Mouse (Mus musculus) left cerebral cortex, postnatal 36 days (tissue): Measurements from ENCODE around the gene Rgs11. TPM values are rescaled to one million over a fixed set of nuclear protein-coding genes. Genes with fewer than 3 reads are reported as not detected.

ENCODE experiments used
- DNase-seq, 2 experiments: peaks; one replicate each; pipeline ENCODE4 v3.0.0; 2021 to 2022; ENCODE audit warnings: low spot score in 2 of 2, mixed read lengths in 1 of 2
- intact Hi-C: fragments of 180-260 bp; cut with DNase I; formaldehyde crosslinking; loops from one replicate; pipeline ENCODE4 v1.15.1; 2025
- total RNA-seq, 2 experiments: library from RNA; stranded (reverse); gene quantifications; 2 replicates each; pipeline ENCODE4 v1.2.3; 2021

The Rgs11 gene
- total RNA-seq, 2 experiments from 2014 or later, result 35.7 to 54.1 TPM

DNA sequence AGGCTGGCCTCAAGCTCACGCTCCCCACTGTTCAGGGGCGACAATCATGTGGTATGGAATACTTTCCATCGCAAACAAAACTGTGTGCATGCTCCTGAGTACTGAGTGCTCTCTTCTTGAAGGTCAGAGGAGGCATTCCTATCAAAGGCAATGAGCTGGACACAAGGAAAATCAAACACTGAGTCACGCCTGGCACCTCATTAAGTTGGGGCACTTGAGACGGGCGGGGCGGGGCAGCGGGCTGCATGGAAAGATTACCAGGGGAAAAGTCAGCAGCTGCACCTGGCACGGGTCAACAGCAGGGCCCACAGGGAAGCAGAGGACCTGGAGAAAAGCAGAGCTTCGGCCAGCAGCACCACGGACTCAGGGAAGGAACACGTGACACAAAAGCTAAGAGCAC is 22.4 kb downstream of the Rgs11 start:
- intact Hi-C loops, result no loop called here
- DNase-seq, result no peak

DNA sequence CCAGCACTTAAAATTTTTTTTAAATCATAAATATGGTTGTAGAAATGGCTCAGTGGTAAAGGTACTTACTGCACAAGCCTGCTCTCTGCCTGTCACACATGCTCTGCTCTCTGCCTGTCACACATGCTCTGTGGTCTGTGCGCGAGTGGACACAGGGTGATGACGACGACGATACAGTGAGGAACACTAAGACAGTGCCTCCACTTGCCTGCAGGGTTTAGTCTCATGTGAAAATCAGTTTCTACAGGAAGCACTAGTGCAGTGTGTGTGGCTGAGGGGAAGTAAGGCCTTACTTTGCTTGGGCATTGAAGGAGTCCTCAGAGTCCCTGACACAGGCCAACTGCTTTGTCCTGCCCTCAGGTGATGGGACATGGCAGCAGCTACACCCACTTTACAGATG is 27.0 kb downstream of the Rgs11 start:
- intact Hi-C loops, result no loop called here
- DNase-seq, result no peak

DNA sequence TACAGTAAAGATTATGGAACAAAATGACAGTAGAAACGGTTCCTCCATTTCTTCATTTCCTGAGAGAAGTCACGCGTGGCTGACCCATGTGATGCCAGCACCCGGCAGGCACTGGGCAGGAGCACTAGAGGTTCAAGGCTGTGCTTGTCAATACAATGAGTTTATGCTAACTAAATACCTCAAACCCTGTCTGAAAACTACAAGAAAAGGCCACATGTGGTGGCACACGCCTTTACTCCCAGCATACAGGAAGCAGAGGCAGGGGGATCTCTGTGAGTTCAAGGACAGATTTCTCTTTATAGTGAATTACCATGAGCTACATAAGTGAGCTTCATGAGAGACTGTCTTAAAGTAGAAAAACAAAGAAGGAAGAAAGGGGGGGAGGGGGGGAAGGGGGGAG is 28.4 kb downstream of the Rgs11 start:
- intact Hi-C loops, result no loop called here
- DNase-seq, result no peak

DNA sequence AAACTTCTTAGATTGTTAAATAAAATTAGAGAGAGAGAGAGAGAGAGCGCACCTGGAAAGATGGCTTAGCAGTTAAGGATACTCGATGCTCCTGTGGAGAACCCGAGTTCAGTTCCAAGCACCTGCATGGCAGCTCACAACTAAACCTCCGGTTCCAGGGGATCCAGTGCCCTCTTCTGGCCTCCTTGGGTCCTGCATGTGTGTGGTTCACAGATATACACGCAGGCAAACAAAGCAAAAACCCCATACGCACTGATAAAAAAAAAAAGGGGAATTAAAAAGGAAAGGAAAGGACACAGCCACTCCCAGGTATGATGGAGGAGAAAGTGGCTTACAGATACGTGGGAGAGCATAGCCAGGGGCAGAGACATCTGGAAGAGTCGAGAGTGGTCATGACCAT is 30.1 kb downstream of the Rgs11 start:
- no peak for DNase-seq
- intact Hi-C loops, result no loop called here

DNA sequence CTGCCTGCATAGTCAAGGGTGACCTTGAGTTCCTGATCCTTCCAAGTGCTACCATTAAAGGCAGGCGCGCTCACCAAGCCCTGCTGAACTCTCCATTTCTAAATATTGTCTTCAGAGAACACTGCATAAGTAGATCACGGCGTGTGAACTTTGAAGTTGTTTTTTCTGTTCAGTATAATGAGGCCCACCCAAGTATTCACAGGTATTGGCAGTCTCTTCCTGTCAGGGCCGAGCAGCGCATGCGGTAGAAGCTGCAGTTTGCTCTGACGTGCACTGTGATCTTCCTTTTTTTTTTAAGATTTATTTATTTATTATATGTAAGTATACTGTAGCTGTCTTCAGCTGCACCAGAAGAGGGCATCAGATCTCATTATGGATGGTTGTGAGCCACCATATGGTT is 31.6 kb downstream of the Rgs11 start:
- no peak for DNase-seq
- intact Hi-C loops, result no loop called here

DNA sequence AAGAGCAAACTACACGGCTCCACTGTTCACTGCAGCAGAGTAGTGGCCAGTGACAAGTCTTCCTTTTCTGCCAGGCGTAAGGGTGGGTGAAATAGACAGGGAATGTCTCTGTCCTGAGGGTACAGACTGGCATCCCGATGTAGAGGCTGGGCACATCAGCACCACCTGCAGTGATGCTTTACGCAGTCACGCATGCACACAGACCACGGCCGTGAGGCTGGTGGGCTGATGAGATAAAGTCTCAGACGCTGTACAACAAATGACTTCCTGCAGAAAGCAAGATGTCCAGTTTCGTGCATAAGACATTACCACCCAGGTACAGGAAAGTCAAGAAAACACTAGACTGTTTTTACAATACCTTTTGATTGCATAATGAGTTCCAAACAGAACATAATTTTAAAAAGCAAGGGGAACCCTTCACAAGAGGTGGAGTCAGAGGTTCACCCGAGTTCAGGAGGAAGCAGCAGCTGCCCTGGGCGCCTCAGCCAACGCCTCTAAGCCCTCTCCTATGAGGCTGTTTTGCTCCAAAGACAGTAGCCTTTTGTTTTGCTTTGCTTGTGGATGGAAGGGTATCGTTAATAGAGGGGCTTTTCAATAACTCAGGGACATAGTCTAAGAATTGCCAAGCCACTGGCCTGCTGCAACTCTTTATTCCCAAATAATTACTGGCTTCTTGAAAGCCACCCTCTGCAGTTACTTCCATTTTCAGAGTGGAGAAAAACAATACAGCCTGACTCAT is 32.5 kb downstream of the Rgs11 start:
- DNase-seq, result no peak
- intact Hi-C loops, result no loop called here

DNA sequence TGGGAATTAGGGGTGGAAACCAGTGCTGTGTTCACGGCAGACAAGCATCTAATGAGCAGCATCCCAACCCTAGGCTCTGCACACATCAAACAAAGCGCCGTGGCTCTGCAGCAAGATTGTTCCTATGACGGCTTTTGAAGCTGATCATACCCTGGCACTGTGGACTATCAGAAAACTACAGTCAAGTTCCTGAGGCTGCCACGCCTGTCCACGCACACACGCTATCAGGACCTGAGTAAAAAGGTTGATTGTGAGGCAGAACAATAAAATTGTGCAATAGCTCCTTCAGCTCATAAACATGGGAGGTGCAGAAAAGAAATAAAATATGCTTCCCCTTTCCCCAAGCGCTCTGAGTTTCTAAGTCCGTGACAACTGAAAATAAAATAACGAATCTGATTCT is 34.9 kb downstream of the Rgs11 start:
- intact Hi-C loops, result no loop called here
- DNase-seq, result no peak

DNA sequence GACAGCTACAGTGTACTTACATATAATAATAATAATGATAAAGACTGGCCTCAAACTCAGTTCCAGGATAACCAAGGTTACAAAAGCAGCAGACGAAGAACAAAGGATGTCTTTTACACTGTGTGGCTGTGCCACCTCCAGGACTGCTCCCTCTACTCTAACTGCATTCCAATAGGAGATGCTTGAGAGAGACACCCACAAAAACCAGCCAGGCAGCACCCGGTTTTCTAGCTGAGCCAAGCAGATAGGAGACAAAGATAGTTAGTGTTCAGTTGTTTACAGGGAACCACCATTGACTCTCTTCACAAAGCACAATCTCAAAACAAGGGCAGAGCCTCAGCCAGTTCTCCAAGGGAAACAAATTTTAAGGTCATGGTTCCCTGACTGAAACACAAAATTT is 36.8 kb downstream of the Rgs11 start:
- no peak for DNase-seq
- intact Hi-C loops, result no loop called here

DNA sequence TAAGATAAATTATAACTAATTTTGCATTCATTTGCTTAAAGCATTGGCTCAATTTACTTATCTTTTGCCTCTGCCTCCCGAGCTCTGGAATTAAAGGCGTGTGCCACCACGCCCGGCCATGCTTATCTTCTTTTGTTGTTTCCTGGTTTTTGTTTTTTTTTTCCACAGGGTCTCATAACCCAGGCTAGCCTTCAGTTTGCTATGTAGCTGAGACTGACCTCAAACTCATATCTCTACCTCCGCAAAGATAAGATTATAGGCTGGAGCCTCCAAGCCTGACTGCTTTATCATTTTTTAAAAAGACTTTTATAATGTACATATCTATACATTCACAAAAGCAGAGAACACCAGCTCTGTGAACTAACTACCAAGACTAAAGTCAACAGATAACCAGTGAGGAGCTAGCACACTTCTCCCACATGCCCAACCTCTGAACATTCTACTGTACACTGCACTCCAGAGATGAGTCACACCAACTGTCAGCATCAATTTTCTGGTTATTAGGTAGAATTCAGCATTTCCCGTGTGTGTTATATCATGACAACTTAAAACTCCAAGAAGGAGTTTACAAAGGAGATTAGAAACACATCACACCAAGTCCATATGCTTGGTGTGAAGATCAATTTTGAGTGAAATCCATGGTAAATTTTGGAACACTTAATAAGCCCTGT is 37.5 kb downstream of the Rgs11 start:
- intact Hi-C loops, result loop anchor here (5.0 kb wide), 1 partner anchor 103 kb away; the partner anchor contains the start of gene Axin1

DNA sequence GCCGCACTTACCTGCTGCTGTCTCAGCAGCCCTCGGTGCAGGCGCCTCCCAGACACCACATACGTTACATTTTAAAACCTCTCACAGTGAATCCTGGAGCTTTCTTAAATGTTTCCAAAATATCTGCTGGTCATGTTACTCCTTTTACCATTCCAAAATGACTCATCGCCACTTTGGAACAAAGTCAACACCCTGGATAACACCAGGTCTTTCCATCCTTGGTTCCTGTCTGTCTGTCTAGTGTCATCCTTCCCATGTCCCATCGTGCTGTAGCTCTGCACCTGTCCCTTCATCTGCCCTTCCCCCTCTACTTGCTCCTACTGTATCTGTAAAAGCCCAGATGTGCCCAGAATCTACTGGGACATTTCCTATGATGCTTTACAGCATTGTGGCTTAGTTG is 38.2 kb downstream of the Rgs11 start:
- DNase-seq, result no peak
- intact Hi-C loops, result loop anchor here (5.0 kb wide), 1 partner anchor 104 kb away; the partner anchor contains the start of gene Axin1

More for the DNA sequence above, 37.5 kb downstream of the Rgs11 start:
- no peak for DNase-seq

DNA sequence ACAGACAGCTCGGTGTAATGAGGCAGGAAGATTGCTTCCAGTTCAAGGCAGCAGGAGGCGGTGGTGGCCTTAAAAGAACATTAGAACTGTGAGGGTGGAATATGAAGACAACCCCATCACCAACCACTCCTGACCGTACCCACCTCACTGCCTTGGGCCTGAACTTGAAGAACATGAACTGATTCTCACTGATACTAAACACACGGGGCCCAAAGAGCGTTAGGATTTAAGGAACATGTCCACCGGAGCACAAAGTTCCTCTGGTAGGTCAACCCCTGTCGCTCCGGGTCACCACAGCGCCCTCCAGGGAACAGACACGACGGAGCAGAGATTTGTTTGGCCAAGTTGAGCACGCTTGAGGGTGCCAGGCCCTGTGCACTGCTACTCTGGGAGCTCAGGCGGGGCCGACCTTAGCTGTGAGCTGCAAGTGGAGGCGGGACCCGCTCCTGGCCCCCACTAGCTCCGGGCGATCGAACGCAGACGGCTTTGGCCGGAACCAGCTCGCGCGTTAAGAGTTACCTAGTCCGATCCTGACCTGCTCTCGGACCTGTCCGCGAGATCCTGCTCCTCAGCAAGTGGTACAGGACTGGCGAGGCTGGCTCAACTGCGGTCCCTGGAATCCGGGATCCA is 40.8 kb downstream of the Rgs11 start:
- no peak for DNase-seq
- intact Hi-C loops, result loop anchor here (5.0 kb wide), 1 partner anchor 106 kb away; the partner anchor contains the start of gene Axin1

DNA sequence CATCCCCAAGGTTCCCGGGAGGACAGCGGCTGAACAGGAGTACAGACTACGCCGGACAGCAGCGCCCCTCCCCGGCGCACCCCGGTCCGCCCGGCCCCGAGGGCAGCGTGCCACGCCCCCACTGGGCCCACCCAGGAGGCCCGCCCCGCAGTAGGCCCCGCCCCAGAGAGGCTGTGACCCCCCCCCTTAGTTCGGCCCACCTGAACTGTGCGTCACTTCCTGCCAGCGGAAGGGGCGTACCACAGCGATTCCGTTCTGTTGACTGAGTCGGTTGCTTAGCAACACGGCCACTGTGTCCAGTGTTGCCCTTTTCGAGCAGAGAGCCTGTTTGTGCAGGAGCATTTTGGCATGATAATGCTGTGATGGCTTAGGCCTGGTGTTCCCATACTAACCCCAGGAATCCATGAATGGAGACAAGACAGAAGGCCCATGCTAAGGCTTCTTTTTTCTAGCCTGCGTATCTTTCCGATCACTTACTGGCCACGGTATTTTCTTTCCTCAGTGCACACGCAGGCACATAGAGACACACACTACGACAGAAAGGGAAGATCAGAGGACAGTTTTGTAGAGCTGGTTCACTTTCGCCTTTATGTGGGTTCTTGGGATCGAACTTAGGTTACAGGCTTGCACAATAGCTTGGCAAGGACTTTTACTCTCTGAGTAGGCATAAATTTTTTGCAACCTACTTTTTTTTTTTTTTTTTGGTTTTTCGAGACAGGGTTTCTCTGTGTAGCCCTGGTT is 41.5 kb downstream of the Rgs11 start, which contains the start of gene Fam234a:
TSS of gene Fam234a (minus strand) at position 142 of the 741 bp plus-strand sequence.
- intact Hi-C loops, result loop anchor here (5.0 kb wide), 1 partner anchor 107 kb away; the partner anchor contains the start of gene Axin1
- DNase-seq, result peak; percentile 89

DNA sequence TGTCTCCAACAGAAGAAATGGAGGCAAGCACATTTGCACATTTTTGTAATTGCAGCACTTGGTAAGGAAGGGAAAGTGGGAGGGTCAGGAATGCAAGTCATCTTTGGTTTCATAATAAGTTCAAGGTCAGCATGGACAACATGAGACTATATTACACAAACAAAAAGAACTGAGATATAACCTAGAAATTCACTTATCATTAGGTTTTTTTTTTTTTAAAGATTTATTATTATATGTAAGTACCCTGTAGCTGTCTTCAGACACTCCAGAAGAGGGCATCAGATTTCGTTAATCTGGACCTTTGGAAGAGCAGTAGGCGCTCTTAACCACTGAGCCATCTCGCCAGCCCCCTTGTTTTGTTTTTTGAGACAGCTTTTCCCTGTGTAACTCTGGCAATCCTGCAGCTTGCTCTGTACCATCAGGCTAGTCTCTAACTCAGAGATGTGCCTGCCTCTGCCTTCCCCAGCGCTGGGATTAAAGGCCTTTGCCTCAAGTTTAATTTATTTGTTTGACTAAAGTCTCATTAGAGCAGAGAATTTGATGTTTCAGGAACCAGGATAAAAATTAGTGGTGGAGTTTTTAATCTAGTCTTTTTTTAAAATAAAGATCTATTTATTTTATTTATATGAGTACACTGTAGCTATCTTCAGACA is 49.3 kb downstream of the Rgs11 start:
- no peak for DNase-seq
- intact Hi-C loops, result no loop called here

DNA sequence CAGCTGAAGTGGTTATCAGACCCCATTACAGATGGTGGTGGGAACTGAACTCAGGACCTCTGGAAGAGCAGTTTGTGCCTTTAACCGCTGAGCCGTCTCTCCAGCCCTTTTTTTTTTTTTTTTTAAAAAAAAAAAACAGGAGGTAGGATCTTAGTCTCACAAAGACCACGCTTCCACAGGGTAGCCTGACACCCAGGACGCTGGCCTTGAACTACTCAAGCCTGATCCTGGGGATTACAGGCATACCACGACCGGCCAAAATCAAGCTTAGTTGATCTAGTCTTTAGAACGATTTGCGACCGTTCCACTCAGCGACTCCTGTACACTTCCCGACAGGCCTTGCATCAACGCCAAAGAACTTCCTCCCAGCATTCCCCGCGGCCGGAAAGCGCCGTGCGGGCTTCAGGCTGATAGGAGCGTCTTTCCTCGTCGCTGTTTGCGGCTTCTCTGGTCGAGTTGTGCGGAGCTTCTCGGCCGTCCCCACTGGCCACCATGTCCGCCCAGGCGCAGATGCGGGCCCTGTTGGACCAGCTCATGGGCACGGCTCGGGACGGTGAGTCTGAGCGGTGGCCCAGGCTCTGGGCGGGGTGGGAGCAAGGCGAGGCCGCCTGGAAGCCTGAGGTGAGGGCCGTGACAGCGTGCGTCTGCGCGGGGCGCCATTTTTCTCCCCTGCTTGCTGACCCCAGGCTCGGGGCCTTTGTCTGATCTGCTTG is 49.9 kb downstream of the Rgs11 start, which contains the start of gene Luc7l:
TSS of gene Luc7l (plus strand) at position 358 of the 713 bp plus-strand sequence.
- peak; percentile 97 for DNase-seq
- intact Hi-C loops, result no loop called here

DNA sequence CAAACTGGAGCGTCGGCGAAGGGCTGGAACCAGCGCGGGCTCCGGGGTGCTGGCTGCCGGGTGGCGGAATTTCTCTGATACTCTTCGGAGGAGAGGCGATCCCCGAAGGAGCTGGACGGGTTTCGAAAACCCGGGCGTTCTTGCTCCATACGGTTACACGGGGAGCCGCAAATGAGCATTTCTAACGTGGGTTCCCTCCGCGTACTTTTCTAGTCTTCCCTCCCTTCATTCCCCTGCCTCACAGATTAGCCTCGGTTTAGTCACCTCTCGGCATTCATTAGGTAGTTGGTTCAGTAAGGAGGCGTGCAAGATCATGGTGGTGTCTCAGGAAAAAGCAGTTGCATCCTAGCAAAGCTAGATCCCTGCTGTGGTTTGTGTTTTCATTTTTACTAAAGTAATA is 50.6 kb downstream of the Rgs11 start:
- intact Hi-C loops, result no loop called here
- DNase-seq, result no peak

DNA sequence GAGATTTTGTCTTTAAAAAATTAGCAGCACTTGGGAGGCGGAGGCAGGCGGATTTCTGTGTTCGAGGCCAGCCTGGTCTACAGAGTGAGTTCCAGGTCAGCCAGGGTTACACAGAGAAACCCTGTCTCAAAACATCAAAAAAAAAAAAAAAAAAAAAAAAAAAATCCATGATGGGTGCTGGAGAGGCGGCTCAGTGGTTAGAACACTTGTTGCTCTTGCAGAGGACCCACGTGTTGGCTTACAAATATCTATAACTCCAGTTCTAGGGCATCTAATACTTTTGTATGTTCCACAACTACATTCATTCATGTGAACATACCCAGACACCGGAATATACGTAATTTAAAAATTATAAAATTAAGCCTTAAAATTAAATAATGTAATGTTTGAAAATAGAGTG is 52.6 kb downstream of the Rgs11 start:
- intact Hi-C loops, result no loop called here
- no peak for DNase-seq
